Mouse (Mus musculus) C2C12 (cell line): ENCODE measurements at regions not wholly inside any gene's neighbourhood (a gene's known extent, or its start where the extent isn't known, plus 50 kb on each side); places are given as distances from the start of the nearest gene placed in this dataset.

Experiments used
- CEBPB ChIP-seq: IDR thresholded peaks from one replicate; pipeline ENCODE4 v1.6.1; 2011; ENCODE audit warnings: low read depth, mild to moderate bottlenecking, control low read depth, moderate library complexity
- CTCF ChIP-seq: IDR thresholded peaks from one replicate; pipeline ENCODE4 v1.5.1; 2011; ENCODE audit not compliant: control insufficient read depth, insufficient read depth, insufficient read length
- FOSL1 ChIP-seq: IDR thresholded peaks from one replicate; pipeline ENCODE4 v1.8.0; 2011; ENCODE audit warnings: mild to moderate bottlenecking, low read length; ENCODE audit not compliant: poor library complexity, insufficient read depth, severe bottlenecking
- MAX ChIP-seq: IDR thresholded peaks from one replicate; pipeline ENCODE4 v1.6.1; 2011; ENCODE audit warnings: mild to moderate bottlenecking, control low read depth
- MYOD1 ChIP-seq: IDR thresholded peaks from one replicate; pipeline ENCODE4 v1.6.1; 2011; ENCODE audit warnings: low read depth; ENCODE audit not compliant: control insufficient read depth, insufficient read length
- MYOG ChIP-seq: IDR thresholded peaks from one replicate; pipeline ENCODE4 v1.6.1; 2011; ENCODE audit not compliant: control insufficient read depth, insufficient read length; ENCODE audit errors: extremely low read depth
- USF1 ChIP-seq: IDR thresholded peaks from one replicate; pipeline ENCODE4 v1.6.1; 2011; ENCODE audit warnings: low read depth, mild to moderate bottlenecking, control low read depth, moderate library complexity

DNA sequence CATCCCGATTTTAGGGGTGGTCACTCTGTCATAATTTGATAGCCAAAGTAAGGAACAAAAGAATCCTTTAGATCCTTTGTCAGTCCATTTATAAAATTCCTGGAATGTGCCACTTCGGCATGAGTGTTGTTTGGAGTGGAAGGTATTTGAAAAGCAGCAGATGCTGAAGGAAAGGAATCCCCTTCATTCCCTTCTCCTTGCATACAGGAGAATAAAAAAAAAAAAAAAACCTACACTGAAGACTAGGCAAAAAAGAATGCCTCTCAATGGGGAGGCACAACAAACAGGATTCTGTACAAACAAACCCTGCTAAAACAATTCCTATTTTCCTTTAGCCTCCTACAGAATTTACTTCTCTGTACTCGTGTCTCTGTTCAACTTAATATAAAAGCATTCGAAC, 59.7 kb upstream of the Atp11b start:
- TF ChIP-seq USF1: no peak
- TF ChIP-seq CTCF: no peak
- no peak for TF ChIP-seq MYOG
- no peak for TF ChIP-seq MAX
- no peak for TF ChIP-seq CEBPB
- no peak for TF ChIP-seq MYOD1
- no peak for TF ChIP-seq FOSL1
